In genomic region chr9:78965226-78965950, GRCm38 (mm10) we compare ENCODE assay signal across 12 mouse cellular contexts.
DNase-seq lines count a peak whose midpoint lies in the region; ATAC-seq lines count a peak whose summit lies in the region.
"Had no signal": no experiment of that assay in that cellular context is flagged by ENCODE, and none has a peak within 500 bp of the region (broad histone marks: within the 10 kb centered on the region; RNA-seq: fewer than 3 reads in every experiment).

No protein-coding gene starts in this region.

- WGBS in embryonic facial prominence, embryonic 13.5 days, result 50% methylated on average over 14 of the region's 14 CpGs
- 71% methylated on average over 14 of the region's 14 CpGs for WGBS in neural tube, embryonic 11.5 days

- peak overlapping the region; percentile 60; the same call in 1 of the 2 replicates for H3K27ac ChIP-seq in embryonic facial prominence, embryonic 13.5 days
- H3K27ac ChIP-seq in neural tube, embryonic 11.5 days (ENCODE audit: low read depth, low read length), result no peak overlapping the region
- H3K27ac ChIP-seq: midbrain, embryonic 12.5 days; neural tube, embryonic 12.5 days had no signal

- no peak overlapping the region for H3K4me3 ChIP-seq in embryonic facial prominence, embryonic 13.5 days
- H3K4me3 ChIP-seq in neural tube, embryonic 11.5 days (ENCODE audit: low read depth, low read length), result no peak overlapping the region
- H3K4me3 ChIP-seq: midbrain, embryonic 12.5 days; neural tube, embryonic 12.5 days had no signal

- H3K27me3 ChIP-seq in embryonic facial prominence, embryonic 13.5 days, result no peaks in the 10 kb centered on the region
- no peaks in the 10 kb centered on the region for H3K27me3 ChIP-seq in neural tube, embryonic 11.5 days (ENCODE audit: control insufficient read depth, insufficient read depth, low read length)
- H3K27me3 ChIP-seq: CH12.LX; midbrain, embryonic 12.5 days; neural tube, embryonic 12.5 days had no signal

- ATAC-seq in embryonic facial prominence, embryonic 13.5 days (ENCODE audit: insufficient number of reproducible peaks, insufficient read depth, low FRiP score, low TSS enrichment, low read depth), result no peak
- no peak for ATAC-seq in neural tube, embryonic 11.5 days (ENCODE audit: insufficient read depth, low FRiP score, low TSS enrichment)

- intact Hi-C loops in left cerebral cortex, postnatal 4 days (cut with DNase I), result no loop called here
- intact Hi-C loops in left cerebral cortex, postnatal 10 days (cut with DNase I), result no loop called here

- no peaks in the 10 kb centered on the region for H3K9me3 ChIP-seq in embryonic facial prominence, embryonic 13.5 days
- H3K9me3 ChIP-seq in neural tube, embryonic 11.5 days (ENCODE audit: control insufficient read depth, low read length), result no peaks in the 10 kb centered on the region
- H3K9me3 ChIP-seq: midbrain, embryonic 12.5 days; neural tube, embryonic 12.5 days had no signal

- DNase-seq in left cerebral cortex, postnatal 4 days, result peak; percentile 12
- DNase-seq in left cerebral cortex, postnatal 10 days (ENCODE audit: extremely low spot score in 1 of 2, low spot score in 2 of 2), result no peak
- peak; percentile 63 to 75 for DNase-seq in cerebellum, postnatal 10 days
- DNase-seq in neural tube, embryonic 11.5 days (ENCODE audit: low spot score), result peak; percentile 11
- DNase-seq in adrenal gland, postnatal 10 days, result no peak
- no peak for DNase-seq in left cerebral cortex, adult 8-10 months (ENCODE audit: low spot score in 2 of 2)
- DNase-seq: kidney, adult 8-10 months; lung, postnatal 10 days had no signal

- peaks cover 8% of the 10 kb centered on the region; the same call in 1 of the 2 replicates for H3K4me1 ChIP-seq in embryonic facial prominence, embryonic 13.5 days
- no peaks in the 10 kb centered on the region for H3K4me1 ChIP-seq in neural tube, embryonic 11.5 days (ENCODE audit: control insufficient read depth, insufficient read depth, low read length)
- H3K4me1 ChIP-seq: neural tube, embryonic 12.5 days had no signal

- no peaks in the 10 kb centered on the region for H3K36me3 ChIP-seq in embryonic facial prominence, embryonic 13.5 days
- H3K36me3 ChIP-seq in neural tube, embryonic 11.5 days (ENCODE audit: control insufficient read depth, insufficient read depth, low read length), result no peaks in the 10 kb centered on the region
- H3K36me3 ChIP-seq: midbrain, embryonic 12.5 days; neural tube, embryonic 12.5 days had no signal

- no peak overlapping the region for H3K9ac ChIP-seq in embryonic facial prominence, embryonic 13.5 days
- no peak overlapping the region for H3K9ac ChIP-seq in neural tube, embryonic 11.5 days (ENCODE audit: low read length)
- H3K9ac ChIP-seq: midbrain, embryonic 12.5 days; neural tube, embryonic 12.5 days had no signal

- H3K4me2 ChIP-seq in embryonic facial prominence, embryonic 13.5 days, result 0 out of 2 replicates have a peak overlapping the region, but pooled peaks have one; percentile 20
- no peak overlapping the region for H3K4me2 ChIP-seq in neural tube, embryonic 11.5 days (ENCODE audit: low read depth)
- H3K4me2 ChIP-seq: midbrain, embryonic 12.5 days; neural tube, embryonic 12.5 days had no signal

Comparison
In these comparisons a context has a peak if more than half of its experiments do, and no peak if none do; other contexts are left out.
1. DNase-seq: peak in left cerebral cortex, postnatal 4 days (single experiment), cerebellum, postnatal 10 days (2 of 2) and neural tube, embryonic 11.5 days (single experiment); none in left cerebral cortex, postnatal 10 days (0 of 2), adrenal gland, postnatal 10 days (single experiment) and left cerebral cortex, adult 8-10 months (0 of 2).